Mouse (Mus musculus) hindbrain, embryonic 10.5 days (tissue): ENCODE results near the gene Gm9972. TPM values are rescaled to one million over a fixed set of nuclear protein-coding genes. Genes with fewer than 3 reads are reported as not detected.

Experiments used
- DNase-seq: peaks from one replicate; pipeline ENCODE4 v3.0.0-alpha.2; 2017; ENCODE audit warnings: low spot score
- H3K27ac ChIP-seq: fragments of 300-500 bp; sonication (generic); 2 replicates; pipeline ENCODE4 v1.5.1; 2016; ENCODE audit warnings: mild to moderate bottlenecking, moderate library complexity
- H3K27me3 ChIP-seq: fragments of 300-500 bp; sonication (generic); 2 replicates; pipeline ENCODE4 v1.6.1; 2016; ENCODE audit warnings: mild to moderate bottlenecking; ENCODE audit not compliant: poor library complexity, insufficient read depth, severe bottlenecking
- H3K36me3 ChIP-seq: fragments of 300-500 bp; sonication (generic); 2 replicates; pipeline ENCODE4 v1.6.1; 2016; ENCODE audit warnings: mild to moderate bottlenecking, moderate library complexity
- H3K4me1 ChIP-seq: fragments of 300-500 bp; sonication (generic); replicated peaks from 2 replicates; pipeline ENCODE4 v1.6.1; 2016; ENCODE audit warnings: mild to moderate bottlenecking
- H3K4me3 ChIP-seq: fragments of 300-500 bp; sonication (generic); 2 replicates; pipeline ENCODE4 v1.5.1; 2016; ENCODE audit warnings: mild to moderate bottlenecking, moderate library complexity
- H3K9me3 ChIP-seq: fragments of 300-500 bp; sonication (generic); 2 replicates; pipeline ENCODE4 v1.6.1; 2016; ENCODE audit warnings: mild to moderate bottlenecking, moderate library complexity
- WGBS: fragments of 180-500 bp; shearing (Covaris S2); methylation state at CpG from one replicate; pipeline ENCODE4 v1.1.7; 2016; 5-methylcytosine and 5-hydroxymethylcytosine counted together
- polyA plus RNA-seq: library from polyadenylated mRNA; unstranded; fragments of >200 nt; fragmentation: Nextera tagmentation; extraction: Ambion mirVana; gene quantifications from 2 replicates; pipeline ENCODE4 v1.2.1, GENCODE M21; 2016

Gm9972 gene
- polyA plus RNA-seq, result 0.13 TPM in 1 of 2 replicates, not detected in the other

DNA sequence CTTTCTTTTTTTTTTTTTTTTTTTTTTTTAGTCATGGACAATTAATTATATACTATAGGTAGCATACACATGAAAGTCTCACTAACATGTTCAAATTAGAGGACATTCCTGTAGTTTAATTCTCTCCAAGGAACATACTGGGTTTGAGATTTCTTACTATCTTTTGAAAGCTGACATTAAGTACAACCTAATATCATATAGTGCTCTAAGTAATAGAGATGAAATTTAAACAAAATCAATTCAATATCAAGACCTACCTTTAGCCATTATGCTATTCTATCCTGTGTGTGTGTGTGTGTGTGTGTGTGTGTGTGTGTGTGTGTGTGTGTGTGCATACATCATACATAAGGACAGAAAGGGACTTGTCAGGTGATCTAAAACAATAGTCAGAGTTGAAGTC is at the start of gene Gm9972:
Gene Gm9972 (plus strand): TSS at position 301 of the 400 bp plus-strand sequence.
- Histone ChIP-seq H3K27me3 (no peaks in the 10 kb centered on the region), H3K27ac (no peak within 1 kb of the TSS), H3K9me3 (no peaks in the 10 kb centered on the region)

GRCm38 (mm10) chr11:42999188-42999587 is 36.4 kb upstream of the Gm9972 start:
- no peaks in the 10 kb centered on the region for H3K4me1 ChIP-seq
- H3K4me3 ChIP-seq, result no peak overlapping the region
- DNase-seq, result peak; percentile 10
- no peaks in the 10 kb centered on the region for H3K36me3 ChIP-seq
- no peaks in the 10 kb centered on the region for H3K9me3 ChIP-seq
- H3K27ac ChIP-seq, result no peak overlapping the region
- WGBS, result 61% methylated on average over 3 of the region's 3 CpGs
- H3K27me3 ChIP-seq, result no peaks in the 10 kb centered on the region

More for the DNA sequence above, at the start of gene Gm9972:
- H3K4me1 ChIP-seq, result no peaks in the 10 kb centered on the region
- DNase-seq, result no peak
- H3K36me3 ChIP-seq, result no peaks in the 10 kb centered on the region
- H3K4me3 ChIP-seq, result no peak within 1 kb of the TSS

DNA sequence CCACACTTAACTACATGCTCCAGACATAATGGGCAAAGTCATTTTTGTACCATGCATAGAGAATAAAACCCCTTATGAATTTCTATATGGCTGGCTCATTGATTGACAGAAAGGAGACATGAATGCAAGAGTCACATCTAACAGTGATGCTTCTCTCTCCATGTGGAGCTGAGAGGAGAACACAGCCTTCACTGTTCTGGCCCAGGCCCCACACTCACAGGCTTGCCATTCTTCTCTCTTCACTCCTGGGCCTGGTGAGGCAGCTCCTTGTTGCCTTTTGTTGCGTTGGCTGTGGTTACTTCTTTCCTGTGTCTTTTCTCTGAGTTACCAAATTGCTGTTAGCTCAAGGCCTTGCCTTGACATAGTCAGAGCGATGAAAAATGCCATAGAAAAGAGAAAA is 23.6 kb upstream of the Gm9972 start:
- DNase-seq, result no peak
- H3K9me3 ChIP-seq, result no peaks in the 10 kb centered on the region
- H3K4me3 ChIP-seq, result no peak overlapping the region
- no peaks in the 10 kb centered on the region for H3K36me3 ChIP-seq
- H3K27ac ChIP-seq, result 0 out of 2 replicates have a peak overlapping the region, but pooled peaks have one; percentile 35
- WGBS, result 73% methylated on average over 2 of the region's 2 CpGs
- H3K4me1 ChIP-seq, result no peaks in the 10 kb centered on the region
- H3K27me3 ChIP-seq, result no peaks in the 10 kb centered on the region

DNA sequence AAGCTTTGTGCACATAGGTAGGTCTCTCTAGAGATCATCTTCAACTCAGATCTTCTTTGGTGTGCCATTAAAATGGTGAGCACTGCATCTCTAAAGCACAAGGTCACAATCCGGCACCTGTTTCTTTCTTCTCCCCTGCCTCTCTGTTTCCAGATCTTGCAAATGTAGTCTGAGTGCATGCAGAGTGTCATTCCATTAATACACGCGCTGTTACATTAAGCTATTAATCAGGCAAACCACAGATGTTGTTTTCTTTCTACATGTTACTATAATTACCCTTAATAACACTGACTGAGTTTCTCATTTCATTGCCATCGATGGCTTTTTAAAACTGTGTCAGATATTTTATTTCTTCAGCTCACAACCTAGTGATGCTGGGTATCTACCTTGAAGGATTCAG is 22.6 kb upstream of the Gm9972 start:
- no peaks in the 10 kb centered on the region for H3K27me3 ChIP-seq
- H3K9me3 ChIP-seq, result no peaks in the 10 kb centered on the region
- WGBS, result 85% methylated on average over 4 of the region's 4 CpGs
- no peak overlapping the region for H3K27ac ChIP-seq
- no peak for DNase-seq
- no peak overlapping the region for H3K4me3 ChIP-seq
- no peaks in the 10 kb centered on the region for H3K4me1 ChIP-seq
- H3K36me3 ChIP-seq, result no peaks in the 10 kb centered on the region

- no peaks in the 10 kb centered on the region for H3K27me3 ChIP-seq
- H3K27ac ChIP-seq, result no peak overlapping the region
- H3K9me3 ChIP-seq, result no peaks in the 10 kb centered on the region
- H3K4me1 ChIP-seq, result no peaks in the 10 kb centered on the region
- no peak for DNase-seq
- H3K36me3 ChIP-seq, result no peaks in the 10 kb centered on the region
- no peak overlapping the region for H3K4me3 ChIP-seq
These were observed 12.3 kb upstream of the Gm9972 start for GRCm38 (mm10) chr11:43023109-43023688.

DNA sequence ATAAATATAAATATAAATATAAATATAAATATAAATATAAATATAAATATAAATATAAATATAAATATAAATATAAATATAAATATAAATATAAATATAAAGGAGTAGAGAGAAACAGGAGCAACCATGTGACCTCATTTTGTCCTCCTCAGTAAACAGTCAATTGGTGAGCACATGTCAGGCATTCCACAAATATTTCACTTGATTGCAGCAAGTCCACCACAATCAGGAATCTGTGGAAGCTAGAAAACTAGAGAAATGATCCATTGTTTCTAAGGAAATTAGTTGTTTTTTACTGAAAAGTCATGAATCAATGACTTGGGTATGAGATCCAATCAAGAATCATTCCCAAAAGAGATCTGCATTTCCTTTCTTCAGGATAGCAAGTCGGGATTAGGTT is 5.7 kb upstream of the Gm9972 start:
- 79% methylated on average over 1 of the region's 1 CpGs for WGBS

DNA sequence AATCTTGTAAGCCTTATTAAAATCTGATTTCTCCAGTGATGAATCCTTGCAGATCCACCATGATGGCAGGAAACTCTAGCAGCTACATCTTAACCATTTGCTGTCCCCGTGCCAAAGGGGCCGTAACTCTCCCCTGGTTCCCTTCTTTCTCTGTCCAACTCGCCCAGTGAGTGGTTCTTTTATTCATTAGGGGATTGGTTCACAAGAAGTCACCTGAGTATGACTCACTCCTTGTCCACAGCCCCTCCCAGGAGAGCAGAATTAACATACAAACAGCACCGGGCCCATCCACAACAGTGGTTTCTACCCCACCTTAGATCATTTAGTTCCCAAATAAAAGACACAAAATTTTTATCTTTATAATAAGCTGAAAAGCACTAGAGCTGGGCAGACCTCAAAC is 3.4 kb upstream of the Gm9972 start:
- no peak overlapping the region for H3K4me3 ChIP-seq
- no peaks in the 10 kb centered on the region for H3K27me3 ChIP-seq
- WGBS, result 85% methylated on average over 4 of the region's 4 CpGs
- H3K9me3 ChIP-seq, result no peaks in the 10 kb centered on the region
- no peak for DNase-seq
- H3K4me1 ChIP-seq, result no peaks in the 10 kb centered on the region
- no peaks in the 10 kb centered on the region for H3K36me3 ChIP-seq
- no peak overlapping the region for H3K27ac ChIP-seq

More for the DNA sequence above, 5.7 kb upstream of the Gm9972 start:
- Histone ChIP-seq H3K36me3 (no peaks in the 10 kb centered on the region), H3K27ac (no peak overlapping the region), H3K4me3 (no peak overlapping the region), H3K9me3 (no peaks in the 10 kb centered on the region), H3K4me1 (no peaks in the 10 kb centered on the region), H3K27me3 (no peaks in the 10 kb centered on the region)
- no peak for DNase-seq

- Histone ChIP-seq H3K36me3 (no peaks in the 10 kb centered on the region), H3K4me1 (no peaks in the 10 kb centered on the region), H3K27me3 (no peaks in the 10 kb centered on the region), H3K9me3 (no peaks in the 10 kb centered on the region), H3K27ac (no peak overlapping the region), H3K4me3 (no peak overlapping the region)
- DNase-seq, result no peak
- WGBS, result 91% methylated on average over 3 of the region's 3 CpGs
These were observed 10.5 kb downstream of the Gm9972 start for GRCm38 (mm10) chr11:43045871-43046548.

DNA sequence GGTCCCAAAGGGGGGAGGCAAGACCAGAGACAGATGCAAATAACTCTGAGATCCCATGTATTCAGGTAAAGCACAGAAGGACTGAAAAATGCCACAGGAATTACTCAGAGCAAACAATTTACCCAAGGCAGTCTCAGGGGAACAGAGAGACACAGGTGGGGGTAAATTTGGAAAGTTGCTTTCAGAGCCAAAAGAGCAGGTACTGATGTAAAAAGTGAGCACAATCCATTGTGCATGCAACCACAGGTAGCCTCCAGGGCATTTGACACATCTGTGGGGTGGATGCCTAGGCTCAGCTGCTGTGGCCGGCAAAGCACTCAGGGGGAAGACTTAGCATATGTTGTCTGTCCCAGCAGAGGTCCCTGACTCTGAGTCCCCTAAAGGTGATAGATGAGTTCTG is 13.8 kb downstream of the Gm9972 start:
- no peak overlapping the region for H3K4me3 ChIP-seq
- no peak for DNase-seq
- 53% methylated on average over 1 of the region's 1 CpGs for WGBS
- H3K36me3 ChIP-seq, result no peaks in the 10 kb centered on the region
- no peaks in the 10 kb centered on the region for H3K9me3 ChIP-seq
- no peaks in the 10 kb centered on the region for H3K4me1 ChIP-seq
- no peaks in the 10 kb centered on the region for H3K27me3 ChIP-seq
- H3K27ac ChIP-seq, result no peak overlapping the region

DNA sequence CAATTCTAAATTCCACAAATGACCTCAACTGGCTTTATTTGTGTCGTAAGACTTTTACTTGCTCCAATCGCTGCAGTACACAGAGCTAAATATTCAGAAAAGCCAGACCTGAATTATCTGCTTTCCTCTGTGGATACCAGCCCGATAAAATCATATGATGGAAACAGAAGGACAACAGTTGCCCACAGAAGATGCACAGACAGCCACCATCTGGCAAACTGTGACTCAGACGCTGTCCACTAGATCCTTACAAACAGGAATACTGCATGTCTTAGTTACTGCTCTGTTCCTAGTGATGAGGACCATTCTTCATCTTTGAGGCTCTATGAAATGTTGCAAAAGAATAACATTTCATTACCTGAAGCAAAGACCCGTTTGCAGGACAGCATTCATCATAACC is 19.4 kb downstream of the Gm9972 start:
- H3K27me3 ChIP-seq, result no peaks in the 10 kb centered on the region
- no peak overlapping the region for H3K4me3 ChIP-seq
- H3K9me3 ChIP-seq, result no peaks in the 10 kb centered on the region
- H3K4me1 ChIP-seq, result no peaks in the 10 kb centered on the region
- no peak for DNase-seq
- 91% methylated on average over 5 of the region's 5 CpGs for WGBS
- H3K27ac ChIP-seq, result no peak overlapping the region
- no peaks in the 10 kb centered on the region for H3K36me3 ChIP-seq

DNA sequence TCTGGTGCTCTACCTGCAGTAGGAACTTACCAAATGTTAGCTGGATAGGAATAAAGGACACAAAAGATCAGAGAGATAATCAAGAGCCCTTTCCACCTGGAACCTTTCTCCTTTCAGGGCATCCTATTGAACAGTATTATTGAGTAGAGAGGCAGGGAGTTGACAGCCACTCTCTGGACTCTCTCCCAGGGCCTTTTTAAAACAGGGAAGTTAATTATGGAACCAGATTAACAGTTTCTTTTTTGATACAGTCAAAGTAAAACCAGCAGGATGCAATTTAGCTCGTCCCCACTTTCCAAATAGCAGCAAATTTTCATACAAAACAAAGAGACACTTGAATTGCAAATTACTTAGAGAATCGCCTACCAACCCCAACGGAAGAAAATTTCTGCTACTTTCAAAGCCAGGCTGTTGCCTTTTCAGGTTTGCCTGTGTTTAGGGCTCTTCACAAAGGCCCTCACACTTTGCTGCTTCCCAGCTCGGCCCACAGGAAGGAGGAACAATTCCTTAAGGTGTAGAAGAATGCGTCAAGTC is 24.0 kb downstream of the Gm9972 start:
- H3K27me3 ChIP-seq, result no peaks in the 10 kb centered on the region
- no peak overlapping the region for H3K27ac ChIP-seq
- no peaks in the 10 kb centered on the region for H3K4me1 ChIP-seq
- H3K36me3 ChIP-seq, result no peaks in the 10 kb centered on the region
- H3K4me3 ChIP-seq, result no peak overlapping the region
- no peaks in the 10 kb centered on the region for H3K9me3 ChIP-seq
- DNase-seq, result no peak
- 30% methylated on average over 5 of the region's 5 CpGs for WGBS

DNA sequence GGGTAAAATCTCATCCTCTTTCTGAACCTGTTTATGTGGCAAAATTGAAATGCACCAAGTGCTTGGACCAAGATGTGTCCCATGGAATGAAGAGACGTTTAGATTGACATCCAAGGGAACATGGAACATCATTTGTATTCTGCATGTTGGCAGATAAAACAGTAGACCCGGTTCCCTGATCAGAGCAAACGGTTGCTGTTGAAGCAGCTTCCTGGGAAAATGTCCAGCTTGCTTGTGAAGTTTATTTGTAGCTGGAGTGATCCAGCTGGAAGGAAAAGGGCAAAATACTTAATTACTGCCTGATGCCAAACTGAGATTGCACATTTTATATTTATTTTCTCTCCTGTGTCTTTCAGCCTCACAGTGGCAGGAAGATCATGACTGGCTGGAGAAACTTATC is 26.7 kb downstream of the Gm9972 start:
- DNase-seq, result no peak
- no peaks in the 10 kb centered on the region for H3K4me1 ChIP-seq
- no peaks in the 10 kb centered on the region for H3K9me3 ChIP-seq
- 78% methylated on average over 3 of the region's 3 CpGs for WGBS
- no peak overlapping the region for H3K27ac ChIP-seq
- H3K27me3 ChIP-seq, result no peaks in the 10 kb centered on the region
- no peak overlapping the region for H3K4me3 ChIP-seq
- H3K36me3 ChIP-seq, result no peaks in the 10 kb centered on the region

DNA sequence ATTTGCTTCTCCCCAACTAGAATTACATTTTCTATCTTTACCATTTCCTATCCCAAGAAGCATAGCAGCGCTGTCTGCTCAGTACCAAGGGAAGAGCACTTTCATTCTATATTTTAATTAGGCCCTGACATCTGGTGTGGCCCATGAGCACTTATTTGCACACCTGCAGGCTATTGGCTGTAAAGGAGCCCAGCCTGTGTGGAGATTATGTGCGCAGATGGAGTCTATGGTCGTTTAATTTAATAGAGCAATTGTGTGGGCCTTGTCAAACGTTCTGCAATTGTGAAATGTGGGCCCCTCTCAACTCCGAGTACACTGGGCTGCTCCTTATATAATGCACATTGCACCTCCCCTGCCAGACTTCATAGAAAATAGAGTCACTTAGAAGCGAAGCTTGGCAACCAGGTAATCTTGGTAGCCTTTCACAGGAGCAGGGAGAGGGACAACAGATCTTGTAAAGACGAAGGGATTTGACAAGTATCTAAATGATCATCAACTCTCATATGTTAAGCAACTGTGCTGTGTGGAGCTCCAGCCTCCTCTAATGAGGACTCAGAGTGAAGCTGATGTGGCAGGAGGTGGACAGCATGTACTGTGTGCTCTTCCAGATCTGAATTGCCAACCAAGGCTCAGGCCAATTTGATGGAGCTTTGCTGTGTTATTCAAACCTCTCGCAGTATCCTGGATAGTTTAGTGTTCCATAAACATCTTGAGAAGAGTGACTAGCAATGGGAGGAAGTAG is 50.9 kb downstream of the Gm9972 start:
- no peaks in the 10 kb centered on the region for H3K27me3 ChIP-seq
- no peaks in the 10 kb centered on the region for H3K9me3 ChIP-seq
- no peaks in the 10 kb centered on the region for H3K36me3 ChIP-seq
- no peak overlapping the region for H3K27ac ChIP-seq
- 0 out of 2 replicates have a peak, but pooled peaks cover 8% of the 10 kb centered on the region for H3K4me1 ChIP-seq
- no peak overlapping the region for H3K4me3 ChIP-seq
- DNase-seq, result no peak
- WGBS, result 84% methylated on average over 8 of the region's 8 CpGs
